Mouse (Mus musculus): ENCODE results near the gene Dmrtc1c2.
"Not testable (repeated sequence)": the region's sequence is repeated elsewhere in the genome, so short reads cannot be mapped to it uniquely, and the experiment has no call there.

Dmrtc1c2 gene

DNA sequence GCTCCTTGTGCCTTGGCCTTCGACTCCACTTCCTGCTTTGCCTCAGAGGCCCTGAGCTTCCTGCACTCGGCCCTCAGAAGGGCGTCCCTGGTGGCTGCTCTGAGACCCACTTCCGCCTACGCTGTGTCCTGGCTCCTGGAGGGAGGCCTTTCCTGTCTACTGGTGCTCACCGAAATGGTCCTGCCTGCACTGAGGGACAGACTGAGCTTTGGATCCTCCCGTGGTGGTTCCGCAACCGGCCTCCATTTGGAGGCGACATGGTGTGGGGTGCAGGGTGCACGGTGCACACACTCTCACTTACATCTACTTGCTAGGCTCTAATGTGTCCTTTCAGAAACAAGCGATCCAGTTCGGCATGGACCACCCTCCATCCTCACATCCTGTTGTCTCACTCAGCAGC lies at the start of gene Dmrtc1c2:
Gene Dmrtc1c2, minus strand, starts transcription at position 101 of the 400 bp plus-strand sequence.
- DNase-seq: not testable (repeated sequence)

DNA sequence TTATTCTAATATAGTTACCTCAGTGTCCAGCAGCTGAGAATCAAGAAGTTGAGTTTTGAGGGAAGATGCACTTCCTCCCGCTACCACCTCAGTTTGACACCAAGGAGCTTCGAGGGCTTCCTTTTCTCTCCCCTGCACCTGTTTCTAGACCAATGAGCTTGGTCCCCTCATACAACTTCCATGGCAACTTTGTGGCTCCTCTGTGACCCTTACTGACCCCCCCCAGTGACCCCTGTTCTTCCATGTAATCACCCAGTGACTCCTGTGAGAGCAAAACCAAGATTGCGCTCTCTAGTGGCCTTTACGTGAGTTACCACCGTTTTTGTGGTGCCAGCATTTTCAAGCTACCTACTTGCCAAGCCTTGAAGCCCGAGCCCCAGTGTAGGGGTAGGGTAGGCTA lies 13.5 kb upstream of the Dmrtc1c2 start, which contains the start of gene 1700031F05Rik:
Gene 1700031F05Rik, minus strand, starts transcription at position 101 of the 400 bp plus-strand sequence.
- DNase-seq: no peak

GRCm38 (mm10) chrX:102812311-102812710 lies 42.1 kb downstream of the Dmrtc1c2 start:
- no peak for DNase-seq

DNA sequence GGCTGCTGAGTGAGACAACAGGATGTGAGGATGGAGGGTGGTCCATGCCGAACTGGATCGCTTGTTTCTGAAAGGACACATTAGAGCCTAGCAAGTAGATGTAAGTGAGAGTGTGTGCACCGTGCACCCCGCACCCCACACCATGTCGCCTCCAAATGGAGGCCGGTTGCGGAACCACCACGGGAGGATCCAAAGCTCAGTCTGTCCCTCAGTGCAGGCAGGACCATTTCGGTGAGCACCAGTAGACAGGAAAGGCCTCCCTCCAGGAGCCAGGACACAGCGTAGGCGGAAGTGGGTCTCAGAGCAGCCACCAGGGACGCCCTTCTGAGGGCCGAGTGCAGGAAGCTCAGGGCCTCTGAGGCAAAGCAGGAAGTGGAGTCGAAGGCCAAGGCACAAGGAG lies 51.8 kb downstream of the Dmrtc1c2 start, which contains the start of gene Dmrtc1c1:
Gene Dmrtc1c1, plus strand, starts transcription at position 301 of the 400 bp plus-strand sequence.
- DNase-seq: not testable (repeated sequence)

Measured in thymus, postnatal 14 days (tissue).